Mouse (Mus musculus): ENCODE measurements around the gene Sh2d2a. TPM values are rescaled to one million over a fixed set of nuclear protein-coding genes. Genes with fewer than 3 reads are reported as not detected.
A peak's percentile ranks its signal among the peaks of the same experiment; 100 is the strongest.
"Not testable (repeated sequence)": the region's sequence is repeated elsewhere in the genome, so short reads cannot be mapped to it uniquely, and the experiment has no call there.

Sh2d2a gene
- total RNA-seq, 2 experiments from 2014 or later: not detected

GRCm38 (mm10) chr3:87859813-87860212, 13.3 kb downstream of the Sh2d2a start:
- TF ChIP-seq CTCF (IDR thresholded peaks at IDR 0.05): peak; percentile 90
- Histone ChIP-seq H3K27ac (peak overlapping the region; percentile 20; the same call in 1 of the 2 replicates), H3K4me3 (no peak overlapping the region)
- intact Hi-C loops (cut with DNase I): loop anchor here (1.0 to 2.0 kb wide), 2 partner anchors 65 to 90 kb away; partner anchors contain the start of gene Ntrk1
- peak; percentile 64 to 66 for DNase-seq (ENCODE audit: extremely low spot score in 1 of 2, low spot score in 2 of 2)

- H3K27ac ChIP-seq; DNase-seq (ENCODE audit: extremely low spot score in 1 of 2, low spot score in 2 of 2); intact Hi-C loops (cut with DNase I): not testable (repeated sequence)
These were observed 17.6 kb downstream of the Sh2d2a start for GRCm38 (mm10) chr3:87864111-87864510.

GRCm38 (mm10) chr3:87877730-87878129, 31.2 kb downstream of the Sh2d2a start:
- no peak for TF ChIP-seq CTCF (IDR thresholded peaks at IDR 0.05)
- DNase-seq (ENCODE audit: extremely low spot score in 1 of 2, low spot score in 2 of 2): no peak
- no peak overlapping the region for H3K27ac ChIP-seq
- H3K4me3 ChIP-seq: no peak overlapping the region
- intact Hi-C loops (cut with DNase I): no loop called here

More at GRCm38 (mm10) chr3:87864111-87864510, 17.6 kb downstream of the Sh2d2a start:
- H3K4me3 ChIP-seq: not testable (repeated sequence)

- intact Hi-C loops (cut with DNase I): no loop called here
- TF ChIP-seq CTCF (IDR thresholded peaks at IDR 0.05): no peak
- Histone ChIP-seq H3K4me3 (peak overlapping the region; percentile 71), H3K27ac (peak overlapping the region; percentile 90)
- DNase-seq (ENCODE audit: extremely low spot score in 1 of 2, low spot score in 2 of 2): no peak
These were observed 37.7 kb downstream of the Sh2d2a start for GRCm38 (mm10) chr3:87884291-87884690.

GRCm38 (mm10) chr3:87884708-87885251, 38.2 kb downstream of the Sh2d2a start:
- Histone ChIP-seq H3K27ac (peak overlapping the region; percentile 90), H3K4me3 (peak overlapping the region; percentile 71)
- DNase-seq (ENCODE audit: extremely low spot score in 1 of 2, low spot score in 2 of 2): peak; percentile 32 to 41
- TF ChIP-seq CTCF (IDR thresholded peaks at IDR 0.05): no peak
- intact Hi-C loops (cut with DNase I): loop anchor here (1.0 kb wide), 3 partner anchors 22 to 46 kb away; partner anchors contain the start of genes Hdgf, Isg20l2, Mrpl24 and Rrnad1

GRCm38 (mm10) chr3:87885281-87886003, 38.9 kb downstream of the Sh2d2a start, which contains the start of gene Prcc:
TSS of gene Prcc (minus strand) at chr3:87885608.
- H3K27ac ChIP-seq: peak within 1 kb of the TSS; percentile 90
- TF ChIP-seq CTCF (IDR thresholded peaks at IDR 0.05): no peak
- peak; percentile 82 to 90 for DNase-seq (ENCODE audit: extremely low spot score in 1 of 2, low spot score in 2 of 2)
- intact Hi-C loops (cut with DNase I): loop anchor here (1.0 kb wide), 3 partner anchors 21 to 45 kb away; partner anchors contain the start of genes Hdgf, Isg20l2, Mrpl24 and Rrnad1
- H3K4me3 ChIP-seq: peak within 1 kb of the TSS; percentile 71

- TF ChIP-seq CTCF (IDR thresholded peaks at IDR 0.05): no peak
- intact Hi-C loops (cut with DNase I): no loop called here
- no peak for DNase-seq (ENCODE audit: extremely low spot score in 1 of 2, low spot score in 2 of 2)
- peak overlapping the region; percentile 72 for H3K27ac ChIP-seq
- H3K4me3 ChIP-seq: peak overlapping the region; percentile 54
These were observed 39.4 kb downstream of the Sh2d2a start for GRCm38 (mm10) chr3:87886004-87886365.

GRCm38 (mm10) chr3:87886416-87886815, 39.9 kb downstream of the Sh2d2a start:
- no peak for TF ChIP-seq CTCF (IDR thresholded peaks at IDR 0.05)
- intact Hi-C loops (cut with DNase I): no loop called here
- Histone ChIP-seq H3K4me3 (no peak overlapping the region; the same call in 1 of the 2 replicates), H3K27ac (no peak overlapping the region)
- no peak for DNase-seq (ENCODE audit: extremely low spot score in 1 of 2, low spot score in 2 of 2)

GRCm38 (mm10) chr3:87887400-87887799, 40.8 kb downstream of the Sh2d2a start:
- intact Hi-C loops (cut with DNase I); DNase-seq (ENCODE audit: extremely low spot score in 1 of 2, low spot score in 2 of 2); H3K4me3 ChIP-seq; H3K27ac ChIP-seq: not testable (repeated sequence)

GRCm38 (mm10) chr3:87891481-87891880, 44.9 kb downstream of the Sh2d2a start:
- no peak overlapping the region for H3K27ac ChIP-seq
- intact Hi-C loops (cut with DNase I): no loop called here
- no peak for TF ChIP-seq CTCF (IDR thresholded peaks at IDR 0.05)
- no peak overlapping the region for H3K4me3 ChIP-seq
- DNase-seq (ENCODE audit: extremely low spot score in 1 of 2, low spot score in 2 of 2): no peak

- intact Hi-C loops (cut with DNase I): no loop called here
- no peak for TF ChIP-seq CTCF (IDR thresholded peaks at IDR 0.05)
These were observed 46.9 kb downstream of the Sh2d2a start for GRCm38 (mm10) chr3:87893367-87893905.

GRCm38 (mm10) chr3:87899266-87899665, 52.7 kb downstream of the Sh2d2a start:
- no peak overlapping the region for H3K27ac ChIP-seq
- H3K4me3 ChIP-seq: no peak overlapping the region
- no peak for DNase-seq (ENCODE audit: extremely low spot score in 1 of 2, low spot score in 2 of 2)
- intact Hi-C loops (cut with DNase I): no loop called here
- no peak for TF ChIP-seq CTCF (IDR thresholded peaks at IDR 0.05)

More at GRCm38 (mm10) chr3:87893367-87893905, 46.9 kb downstream of the Sh2d2a start:
- DNase-seq (ENCODE audit: extremely low spot score in 1 of 2, low spot score in 2 of 2): no peak
- Histone ChIP-seq H3K27ac (no peak overlapping the region), H3K4me3 (no peak overlapping the region)
